Mouse (Mus musculus): Measurements from ENCODE around the gene Dmwd. TPM values are rescaled to one million over a fixed set of nuclear protein-coding genes. Genes with fewer than 3 reads are reported as not detected.

The Dmwd gene
- total RNA-seq (2021): 53.1 and 64.1 TPM in 2 replicates
- long read RNA-seq, transcript Dmwd-202 (4 exons, 2,388 nt): minor isoform, 18 of 50 reads
- long read RNA-seq, transcript Dmwd-201 (5 exons, 2,494 nt): major isoform, 22 of 50 reads
- long read RNA-seq, partial matches to known transcripts: 9 of 50 reads
- long read RNA-seq, other reads (novel, unspliced or antisense): 1 of 50 reads

GRCm38 (mm10) chr7:19075723-19076585 lies at the start of gene Dmwd:
TSS of gene Dmwd (plus strand) at chr7:19076227.
- peak; percentile 94 for DNase-seq

DNA sequence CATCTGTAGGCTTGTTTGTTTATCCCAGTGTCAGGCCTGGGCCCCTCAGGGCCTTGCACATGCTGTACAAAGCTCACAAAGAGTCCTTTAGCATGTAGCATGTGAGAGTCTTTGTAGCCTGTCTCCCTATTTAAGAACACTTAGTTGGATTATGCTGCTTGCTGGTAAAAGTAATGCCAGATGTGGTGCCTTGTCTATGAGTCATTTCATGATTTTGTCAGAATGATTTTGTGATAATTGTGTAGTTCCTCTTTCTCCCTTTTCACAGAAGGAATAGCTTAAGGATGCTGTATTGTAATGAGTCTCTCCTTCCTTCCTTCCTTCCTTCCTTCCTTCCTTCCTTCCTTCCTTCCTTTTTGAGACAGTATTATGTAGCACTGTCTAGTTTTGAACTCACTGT lies 48.0 kb upstream of the Dmwd start:
- no peak for DNase-seq

DNA sequence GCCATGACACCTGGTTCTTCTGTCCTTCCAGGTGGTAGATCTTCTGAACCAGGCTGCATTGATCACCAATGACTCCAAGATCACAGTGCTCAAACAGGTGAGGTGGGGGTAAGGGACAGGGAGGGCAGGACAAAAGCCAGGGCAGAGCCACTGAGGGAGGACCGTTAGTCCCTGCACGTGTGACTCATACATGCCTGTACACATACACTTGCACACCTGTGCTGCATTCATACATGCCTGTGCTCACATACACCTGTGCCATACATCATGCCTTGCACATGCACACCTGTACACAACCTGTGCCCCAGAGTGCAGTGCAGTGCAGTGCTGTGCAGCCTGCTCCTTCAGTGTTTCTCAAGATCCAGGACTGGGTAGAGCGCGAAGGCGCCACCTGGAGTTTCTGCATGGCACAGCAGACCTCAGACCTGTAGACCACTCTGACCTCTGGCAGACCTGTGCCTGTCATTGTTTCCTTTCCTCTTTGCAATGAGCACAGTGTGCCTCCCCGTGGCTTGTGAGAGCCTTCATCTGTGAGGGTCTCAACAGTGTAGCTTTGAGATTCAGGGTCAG lies 46.9 kb upstream of the Dmwd start:
- DNase-seq: peak; percentile 53

DNA sequence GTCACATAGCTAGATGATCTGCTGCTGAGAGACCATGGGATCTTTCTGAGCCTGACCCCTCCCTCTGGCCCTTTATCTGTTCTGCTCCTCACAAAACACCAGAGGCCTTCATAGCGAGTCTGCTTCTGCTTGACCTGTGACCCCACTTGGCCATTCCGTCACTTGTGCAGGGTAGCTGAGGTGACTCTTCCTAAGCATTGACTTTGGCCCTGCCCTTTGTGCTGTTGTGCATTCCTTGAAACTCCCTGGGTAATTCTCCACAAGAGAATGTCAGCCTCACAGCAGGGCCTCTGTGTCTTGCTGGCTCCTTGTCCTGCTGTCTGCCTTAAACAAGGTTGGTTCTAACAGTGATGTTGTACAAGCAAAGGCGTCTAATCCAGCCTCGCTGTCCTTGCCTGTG lies 44.4 kb upstream of the Dmwd start:
- DNase-seq: no peak

GRCm38 (mm10) chr7:19044616-19045015 lies 31.4 kb upstream of the Dmwd start:
- DNase-seq: no peak

DNA sequence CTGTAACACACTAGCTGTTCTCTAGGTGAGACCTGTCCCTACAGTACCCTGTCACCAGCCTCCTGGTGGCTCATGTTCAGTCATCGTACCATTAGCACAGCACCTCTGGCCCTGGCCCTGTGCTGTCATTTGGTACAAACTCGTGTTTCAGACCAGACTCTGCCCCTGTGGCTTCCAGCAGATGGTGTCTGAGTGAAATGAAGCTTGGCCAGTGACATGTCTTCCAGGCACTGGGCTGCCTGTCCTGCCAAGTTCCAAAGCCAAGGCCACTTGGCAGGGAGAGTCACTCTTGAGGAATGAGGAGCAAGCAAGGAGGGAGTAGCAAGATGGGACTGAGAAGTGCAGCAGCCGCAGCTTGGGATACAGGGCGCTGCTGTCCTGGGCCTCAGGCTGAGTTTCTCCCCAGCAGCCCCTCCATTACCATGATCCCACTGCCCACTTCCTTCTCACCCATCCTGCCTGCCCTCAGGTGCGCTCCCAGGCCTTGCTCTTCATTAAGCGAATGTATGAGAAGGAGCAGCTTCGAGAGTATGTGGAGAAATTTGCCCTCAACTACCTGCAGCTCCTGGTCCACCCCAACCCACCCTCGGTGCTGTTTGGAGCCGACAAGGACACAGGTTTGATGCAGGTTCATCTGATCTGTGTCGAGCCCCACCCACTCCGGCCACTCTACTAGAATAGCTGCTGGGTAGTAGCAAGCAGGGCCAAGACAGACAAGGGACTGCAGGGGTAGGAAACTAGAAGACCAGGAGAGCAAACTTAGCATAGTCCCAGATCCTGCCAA lies 29.5 kb upstream of the Dmwd start:
- DNase-seq: peak; percentile 73

DNA sequence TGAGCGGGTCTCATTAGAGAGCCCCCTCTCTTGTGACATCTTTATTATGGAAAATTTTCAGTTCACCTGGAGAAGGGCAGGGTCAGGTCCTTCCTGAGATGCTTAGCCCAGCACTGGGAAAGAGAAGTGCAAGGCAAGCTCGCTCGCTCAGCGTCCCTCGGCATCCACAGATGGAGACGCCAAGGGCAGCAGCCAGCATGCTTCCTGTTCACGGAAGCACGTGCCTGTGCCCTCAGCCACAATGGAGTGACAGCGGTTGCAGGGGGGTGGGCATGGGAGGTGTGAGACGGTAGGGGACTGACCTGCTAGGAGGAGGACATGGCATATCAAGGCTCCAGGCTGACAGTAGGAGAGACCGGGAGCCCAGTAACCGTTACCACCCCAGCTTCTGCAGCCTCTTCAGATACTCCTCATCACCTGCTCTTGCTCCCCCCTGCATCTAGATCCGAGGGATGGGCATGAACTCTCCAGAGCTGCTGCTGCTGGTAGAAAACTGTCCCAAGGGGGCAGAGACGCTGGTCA lies 28.0 kb upstream of the Dmwd start:
- no peak for DNase-seq

DNA sequence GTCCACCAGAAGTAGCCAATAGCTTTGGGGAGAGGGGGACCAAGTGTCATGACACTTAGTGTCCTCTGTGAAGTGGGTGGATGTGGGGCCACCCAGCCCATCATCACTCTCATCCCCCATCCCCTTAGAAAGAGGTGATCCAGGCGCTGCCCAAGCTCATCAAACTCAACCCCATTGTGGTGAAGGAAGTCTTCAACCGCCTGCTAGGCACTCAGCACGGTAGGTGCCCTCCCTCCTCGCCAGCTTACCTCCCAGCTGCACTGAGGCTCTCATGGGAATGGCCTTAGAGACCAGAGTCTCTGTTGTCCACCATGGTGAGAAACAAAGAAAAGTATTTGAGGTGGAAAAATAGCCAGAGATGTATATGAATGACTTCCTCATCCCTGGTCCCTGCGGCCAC lies 26.8 kb upstream of the Dmwd start:
- DNase-seq: no peak

DNA sequence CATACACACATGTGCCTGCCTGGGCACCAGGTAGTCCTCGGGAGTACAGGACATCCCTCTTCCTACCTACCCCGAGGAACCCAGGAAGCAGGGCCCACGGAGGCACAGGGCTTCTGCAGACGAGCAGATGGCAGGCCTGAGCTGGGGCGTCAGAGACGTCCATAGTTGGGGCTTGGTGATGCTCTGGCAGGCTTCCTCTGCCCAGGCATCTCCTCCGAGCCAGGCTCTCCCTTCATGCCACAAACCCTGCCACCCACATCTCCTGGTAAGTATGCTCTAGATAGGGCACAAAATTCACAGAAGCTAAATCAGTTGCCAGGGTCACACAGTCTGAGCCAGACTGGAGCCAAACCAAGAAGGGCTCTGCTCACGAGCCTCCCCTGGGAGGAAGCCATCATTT lies 25.9 kb upstream of the Dmwd start:
- DNase-seq: no peak

GRCm38 (mm10) chr7:19051161-19051560 lies 24.9 kb upstream of the Dmwd start:
- no peak for DNase-seq

DNA sequence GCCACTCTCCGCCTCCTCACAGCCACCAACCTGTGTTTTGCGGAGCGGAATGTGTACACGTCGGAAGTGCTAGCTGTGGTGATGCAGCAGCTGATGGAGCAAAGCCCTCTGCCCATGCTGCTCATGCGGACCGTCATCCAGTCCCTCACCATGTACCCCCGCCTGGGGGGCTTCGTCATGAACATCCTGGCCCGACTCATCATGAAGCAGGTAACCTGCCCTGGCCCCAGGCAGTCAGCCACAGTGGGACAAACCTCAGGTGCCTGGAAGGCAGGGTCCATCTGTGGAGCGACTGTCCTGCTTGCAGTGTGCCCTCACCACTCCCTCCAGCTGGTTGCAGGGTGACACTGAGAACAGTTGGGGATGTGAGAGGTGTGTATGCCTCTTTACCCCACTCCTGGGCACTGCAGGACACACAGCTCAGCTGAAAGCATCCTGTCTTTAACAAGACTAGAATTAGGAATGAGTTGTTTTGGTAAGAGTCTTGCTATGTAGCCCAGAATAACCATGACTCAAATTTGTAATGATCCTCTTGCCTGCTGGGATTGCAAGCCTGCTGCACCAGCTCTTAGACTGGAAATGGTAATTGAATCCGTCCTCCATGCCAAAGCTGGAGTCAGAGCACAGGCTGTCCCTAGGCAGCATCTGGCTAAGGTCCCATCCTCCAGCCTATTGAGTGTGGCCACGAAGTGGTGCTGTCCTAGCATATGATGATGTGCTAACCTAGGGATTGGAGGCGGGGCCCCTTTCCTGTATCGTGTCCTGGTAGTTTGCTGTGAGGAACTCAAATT lies 23.5 kb upstream of the Dmwd start:
- DNase-seq: no peak

DNA sequence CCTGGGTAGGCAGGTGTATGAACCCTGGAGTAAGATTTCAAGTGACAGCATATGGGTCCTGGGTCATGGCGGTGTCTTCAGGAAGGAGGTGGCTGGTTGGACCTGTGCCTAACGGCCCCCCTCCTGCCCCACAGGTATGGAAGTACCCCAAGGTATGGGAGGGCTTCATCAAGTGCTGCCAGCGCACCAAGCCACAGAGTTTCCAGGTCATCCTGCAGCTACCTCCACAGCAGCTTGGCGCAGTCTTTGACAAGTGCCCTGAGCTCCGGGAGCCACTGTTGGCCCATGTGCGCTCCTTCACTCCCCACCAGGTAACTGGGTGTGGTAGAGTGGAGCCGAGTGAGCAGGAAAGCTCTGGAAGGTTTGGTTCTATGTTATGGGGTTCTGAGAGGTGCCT lies 22.9 kb upstream of the Dmwd start:
- DNase-seq: no peak

DNA sequence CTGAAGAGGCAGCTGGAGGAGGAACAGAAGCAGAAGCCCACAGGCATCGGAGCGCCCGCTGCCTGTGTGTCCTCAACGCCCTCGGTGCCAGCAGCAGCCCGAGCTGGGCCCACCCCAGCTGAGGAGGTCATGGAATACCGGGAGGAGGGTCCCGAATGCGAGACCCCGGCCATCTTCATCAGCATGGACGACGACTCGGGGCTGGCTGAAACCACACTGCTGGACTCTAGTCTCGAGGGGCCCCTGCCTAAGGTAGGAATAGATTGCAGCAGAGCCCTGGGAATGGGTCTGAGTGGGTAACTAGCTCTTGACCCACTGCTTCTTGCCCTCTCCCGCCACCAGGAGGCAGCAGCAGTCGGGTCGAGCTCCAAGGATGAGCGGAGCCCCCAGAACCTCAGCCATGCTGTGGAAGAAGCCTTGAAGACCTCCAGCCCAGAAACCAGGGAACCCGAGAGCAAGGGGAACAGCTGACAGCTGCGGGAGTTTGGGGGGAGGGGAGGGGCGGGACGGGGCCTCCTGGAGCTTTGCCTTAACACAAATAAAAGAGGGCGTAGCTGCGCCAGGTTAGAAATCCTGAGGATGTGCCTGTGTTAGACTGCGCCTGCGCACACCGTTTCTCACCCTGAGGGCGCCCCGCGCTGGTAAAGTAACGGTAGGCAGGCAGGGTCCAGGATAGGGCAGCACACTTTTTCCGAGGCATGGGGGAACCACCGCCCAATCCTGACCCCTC lies 21.8 kb upstream of the Dmwd start, which contains the start of gene Rsph6a:
Rsph6a (plus strand) TSS at position 644 of the 730 bp plus-strand sequence.
- DNase-seq: no peak

- no peak for DNase-seq
Measured at GRCm38 (mm10) chr7:19054777-19055076, 21.3 kb upstream of the Dmwd start.

- no peak for DNase-seq
Measured at GRCm38 (mm10) chr7:19055108-19055507, 20.9 kb upstream of the Dmwd start.

DNA sequence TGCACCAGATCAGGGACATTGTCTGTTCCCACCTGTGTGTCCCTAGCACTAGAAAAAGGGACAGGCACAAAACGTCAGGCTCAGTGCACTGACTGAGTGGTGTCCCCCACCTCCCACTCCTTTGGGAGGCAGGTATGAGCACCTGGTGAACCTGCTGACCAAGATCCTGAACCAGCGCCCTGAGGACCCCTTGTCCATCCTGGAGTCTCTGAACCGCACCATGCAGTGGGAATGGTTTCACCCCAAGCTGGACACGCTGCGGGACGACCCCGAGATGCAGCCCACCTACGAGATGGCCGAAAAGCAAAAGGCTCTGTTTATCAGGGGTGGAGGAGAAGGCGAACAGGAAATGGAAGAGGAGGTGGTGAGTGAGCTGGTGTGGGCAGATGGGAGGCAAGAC lies 18.6 kb upstream of the Dmwd start:
- DNase-seq: no peak

DNA sequence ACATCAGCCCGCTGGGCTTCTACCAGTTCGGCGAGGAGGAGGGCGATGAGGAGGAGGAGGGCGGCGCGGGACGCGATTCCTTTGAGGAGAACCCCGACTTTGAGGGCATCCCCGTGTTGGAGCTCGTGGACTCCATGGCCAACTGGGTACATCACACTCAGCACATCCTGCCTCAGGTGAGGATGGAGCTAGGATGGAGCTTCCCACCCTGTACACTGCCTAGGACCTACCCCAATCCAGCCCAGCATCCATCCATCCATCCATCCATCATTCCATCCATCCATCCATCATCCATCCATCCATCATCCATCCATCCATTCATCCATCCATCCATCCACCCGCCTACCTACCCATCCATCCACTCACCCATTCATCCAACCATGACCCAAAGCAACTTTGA lies 10.1 kb upstream of the Dmwd start:
- DNase-seq: no peak

GRCm38 (mm10) chr7:19067063-19067462 lies 9.0 kb upstream of the Dmwd start:
- no peak for DNase-seq

DNA sequence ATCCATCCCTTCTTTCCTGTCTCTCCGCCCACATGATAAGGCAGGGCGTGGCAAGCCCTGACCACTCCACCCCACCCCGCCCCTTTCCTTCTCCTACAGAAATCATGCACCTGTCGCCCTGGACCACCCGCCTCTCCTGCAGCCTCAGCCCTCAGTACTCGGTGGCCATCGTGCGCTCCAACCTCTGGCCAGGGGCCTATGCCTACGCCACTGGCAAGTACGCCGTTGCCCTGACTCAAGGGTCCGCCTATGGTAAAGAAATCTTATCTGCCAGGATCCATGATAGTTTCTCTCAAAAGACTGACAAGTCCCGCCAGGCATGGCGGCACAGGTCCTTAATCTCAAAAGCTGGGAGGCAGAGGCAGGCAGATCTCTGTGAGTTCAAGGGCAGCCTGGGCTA lies 8.1 kb upstream of the Dmwd start:
- DNase-seq: no peak

DNA sequence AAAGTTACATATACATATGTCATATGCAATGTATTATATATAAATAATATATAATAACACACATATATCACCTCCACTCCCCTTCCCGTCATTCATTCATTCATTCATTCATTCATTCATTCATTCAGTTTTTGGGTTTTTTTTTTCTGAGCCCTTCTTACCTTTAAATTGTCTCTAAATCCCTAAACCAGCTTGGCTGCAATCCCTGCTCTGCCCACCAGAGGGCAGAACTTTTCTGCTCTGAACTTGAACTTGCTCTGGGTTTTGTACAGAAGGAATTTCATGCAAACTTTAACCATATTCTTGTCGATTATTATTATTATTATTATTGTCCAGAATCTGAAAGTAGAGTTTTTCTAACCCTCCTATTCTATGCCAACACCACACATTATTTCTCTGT lies 7.3 kb upstream of the Dmwd start:
- peak; percentile 67 for DNase-seq

- no peak for DNase-seq
Measured at GRCm38 (mm10) chr7:19069500-19069899, 6.5 kb upstream of the Dmwd start.

All from adrenal gland, postnatal 25 days (tissue).